Mouse (Mus musculus): ENCODE measurements at regions not wholly inside any gene's neighbourhood (a gene's known extent, or its start where the extent isn't known, plus 50 kb on each side); places are given as distances from the start of the nearest gene placed in this dataset.

- Histone ChIP-seq H3K4me3 (replicated peaks) (no peak overlapping the region), H3K4me1 (no peaks in the 10 kb centered on the region)
- ATAC-seq (ENCODE audit: low FRiP score): no peak
Observed at GRCm38 (mm10) chr8:74639276-74639675, 233.7 kb upstream of the Isx start.

DNA sequence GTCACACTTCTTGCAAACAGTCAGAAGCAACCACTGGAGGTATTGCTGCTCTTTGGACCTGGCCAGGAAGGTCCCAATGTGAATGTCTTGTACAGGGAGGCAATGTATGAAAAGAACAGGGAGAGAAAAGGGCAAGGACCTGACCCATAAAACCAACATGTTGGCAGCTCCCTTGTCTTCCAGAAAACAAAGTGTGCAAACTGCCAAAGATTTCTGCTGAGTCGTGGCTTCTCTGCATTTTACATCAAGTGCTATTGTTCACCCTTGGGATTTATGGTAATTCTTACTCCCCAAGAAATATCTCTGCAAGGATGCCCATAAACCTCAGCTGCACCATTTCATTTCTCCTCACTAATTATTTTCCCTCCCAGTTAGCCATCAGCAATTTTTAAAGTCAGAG lies 232.3 kb upstream of the Isx start:
- H3K9me3 ChIP-seq (replicated peaks): no peaks in the 10 kb centered on the region
- no peak overlapping the region for H3K4me3 ChIP-seq (replicated peaks)
- H3K4me1 ChIP-seq: no peaks in the 10 kb centered on the region
- H3K36me3 ChIP-seq: no peaks in the 10 kb centered on the region
- ATAC-seq (ENCODE audit: low FRiP score): 0 out of 2 replicates have a peak, but pooled peaks have one; percentile 28
- WGBS: 10% methylated on average over 1 of the region's 1 CpGs
- no peaks in the 10 kb centered on the region for H3K27me3 ChIP-seq (replicated peaks)
- H3K4me2 ChIP-seq: no peak overlapping the region
- H3K27ac ChIP-seq (replicated peaks): no peak overlapping the region
- H3K9ac ChIP-seq (replicated peaks): no peak overlapping the region

More at GRCm38 (mm10) chr8:74639276-74639675, 233.7 kb upstream of the Isx start:
- 91% methylated on average over 2 of the region's 2 CpGs for WGBS
- Histone ChIP-seq H3K9ac (replicated peaks) (no peak overlapping the region), H3K4me2 (no peak overlapping the region), H3K36me3 (no peaks in the 10 kb centered on the region), H3K27ac (replicated peaks) (no peak overlapping the region), H3K27me3 (replicated peaks) (no peaks in the 10 kb centered on the region), H3K9me3 (replicated peaks) (no peaks in the 10 kb centered on the region)

DNA sequence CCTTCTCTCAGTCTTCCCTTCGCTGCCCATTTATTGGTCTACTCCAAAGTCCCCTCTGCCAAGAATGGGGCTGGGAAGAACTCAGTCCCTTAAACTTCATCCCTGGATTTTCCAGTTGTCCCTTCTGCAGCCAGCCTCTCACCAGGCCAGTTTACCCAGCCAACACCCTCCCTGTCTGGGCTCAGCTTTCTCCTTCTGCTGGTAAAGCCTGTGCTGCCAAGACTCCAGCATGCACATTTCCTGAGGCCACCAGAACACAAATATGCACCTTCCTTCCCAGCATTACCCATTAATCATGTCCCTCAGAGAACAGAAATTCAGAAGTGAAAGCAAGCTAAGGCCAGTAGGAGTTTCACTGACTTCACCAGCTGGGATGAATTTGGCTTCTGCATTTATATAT lies 213.0 kb upstream of the Isx start:
- WGBS: 89% methylated on average over 1 of the region's 1 CpGs
- no peaks in the 10 kb centered on the region for H3K9me3 ChIP-seq (replicated peaks)

GRCm38 (mm10) chr8:74688342-74688741 lies 184.6 kb upstream of the Isx start:
- no peaks in the 10 kb centered on the region for H3K27me3 ChIP-seq (replicated peaks)
- H3K36me3 ChIP-seq: no peaks in the 10 kb centered on the region
- no peak overlapping the region for H3K4me3 ChIP-seq (replicated peaks)
- H3K9me3 ChIP-seq (replicated peaks): no peaks in the 10 kb centered on the region
- no peak overlapping the region for H3K9ac ChIP-seq (replicated peaks)
- H3K4me2 ChIP-seq: no peak overlapping the region
- no peak for ATAC-seq (ENCODE audit: low FRiP score)
- H3K27ac ChIP-seq (replicated peaks): no peak overlapping the region
- H3K4me1 ChIP-seq: no peaks in the 10 kb centered on the region

More for the DNA sequence above, 213.0 kb upstream of the Isx start:
- Histone ChIP-seq H3K27me3 (replicated peaks) (no peaks in the 10 kb centered on the region), H3K4me1 (no peaks in the 10 kb centered on the region), H3K9ac (replicated peaks) (no peak overlapping the region), H3K4me2 (no peak overlapping the region), H3K4me3 (replicated peaks) (no peak overlapping the region), H3K27ac (replicated peaks) (no peak overlapping the region), H3K36me3 (no peaks in the 10 kb centered on the region)
- ATAC-seq (ENCODE audit: low FRiP score): no peak

GRCm38 (mm10) chr8:74696001-74696400 lies 177.0 kb upstream of the Isx start:
- no peak overlapping the region for H3K27ac ChIP-seq (replicated peaks)
- H3K27me3 ChIP-seq (replicated peaks): no peaks in the 10 kb centered on the region
- no peak for ATAC-seq (ENCODE audit: low FRiP score)
- H3K4me2 ChIP-seq: no peak overlapping the region
- H3K4me3 ChIP-seq (replicated peaks): no peak overlapping the region
- H3K4me1 ChIP-seq: no peaks in the 10 kb centered on the region
- no peak overlapping the region for H3K9ac ChIP-seq (replicated peaks)
- no peaks in the 10 kb centered on the region for H3K9me3 ChIP-seq (replicated peaks)
- no peaks in the 10 kb centered on the region for H3K36me3 ChIP-seq

DNA sequence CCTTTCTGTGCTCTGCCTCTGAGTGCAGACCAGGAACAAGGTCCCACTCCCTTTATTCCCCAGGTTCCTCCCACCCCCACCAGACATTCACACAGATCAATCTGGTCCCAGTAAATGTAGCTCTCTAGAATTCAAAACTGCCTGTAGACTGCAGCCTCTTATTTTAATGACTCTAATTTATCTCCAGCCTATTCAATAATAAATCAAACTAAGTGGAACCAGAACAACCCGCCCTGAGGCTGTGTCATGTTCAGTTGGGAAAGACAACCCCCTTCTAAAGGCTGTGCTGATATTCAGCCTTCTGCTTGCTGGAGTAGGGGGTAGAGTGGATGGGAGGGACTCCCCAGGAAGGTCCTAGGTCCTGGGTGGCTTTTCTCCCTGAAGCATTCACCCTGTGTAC lies 175.7 kb upstream of the Isx start:
- Histone ChIP-seq H3K4me1 (no peaks in the 10 kb centered on the region), H3K27me3 (replicated peaks) (no peaks in the 10 kb centered on the region), H3K9me3 (replicated peaks) (no peaks in the 10 kb centered on the region), H3K27ac (replicated peaks) (no peak overlapping the region), H3K4me2 (no peak overlapping the region), H3K4me3 (replicated peaks) (no peak overlapping the region), H3K36me3 (no peaks in the 10 kb centered on the region), H3K9ac (replicated peaks) (no peak overlapping the region)
- 42% methylated on average over 1 of the region's 1 CpGs for WGBS
- ATAC-seq (ENCODE audit: low FRiP score): peak; percentile 14; the same call in 1 of the 2 replicates

DNA sequence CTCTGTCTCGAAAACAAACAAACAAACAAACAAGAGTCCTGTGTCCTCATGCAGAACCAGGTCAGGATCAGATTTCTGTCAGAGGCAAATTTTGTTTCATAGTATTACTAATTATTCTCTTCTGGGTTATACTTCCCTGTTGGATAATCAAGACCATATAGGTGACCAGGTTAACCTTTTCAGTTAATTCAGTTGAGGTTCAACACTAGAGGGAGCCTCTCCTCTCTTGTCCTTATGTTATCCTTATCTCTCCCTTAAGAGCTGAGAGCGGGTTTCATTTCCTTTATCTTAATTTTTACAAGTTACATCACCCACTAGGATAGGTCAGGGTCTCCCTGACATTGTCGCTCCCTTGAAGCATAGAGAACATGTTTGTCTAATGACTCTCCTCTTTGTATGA lies 160.4 kb upstream of the Isx start:
- 77% methylated on average over 3 of the region's 3 CpGs for WGBS

DNA sequence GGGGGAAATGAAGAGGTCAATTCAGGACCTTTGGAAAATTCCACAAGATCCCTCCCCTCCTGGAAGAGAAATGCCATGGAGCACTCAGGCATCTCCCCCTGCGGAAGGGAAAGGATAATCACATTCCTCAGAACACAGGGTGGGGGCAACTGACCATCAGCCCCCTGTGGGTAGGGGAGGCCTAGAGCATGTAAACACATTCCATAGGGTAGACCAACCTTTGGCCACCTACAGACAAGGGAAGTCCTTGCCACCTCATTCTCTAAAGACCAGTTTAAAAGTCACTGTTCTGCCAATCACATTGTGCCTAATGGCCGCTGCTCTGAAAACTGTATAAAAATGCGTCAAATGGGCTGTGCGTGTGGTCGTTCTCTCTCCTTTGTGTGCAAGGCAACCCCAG lies 156.9 kb upstream of the Isx start:
- no peak for ATAC-seq (ENCODE audit: low FRiP score)
- H3K9ac ChIP-seq (replicated peaks): no peak overlapping the region
- no peak overlapping the region for H3K4me3 ChIP-seq (replicated peaks)
- no peaks in the 10 kb centered on the region for H3K9me3 ChIP-seq (replicated peaks)
- no peak overlapping the region for H3K4me2 ChIP-seq
- 43% methylated on average over 5 of the region's 5 CpGs for WGBS
- H3K27ac ChIP-seq (replicated peaks): no peak overlapping the region
- no peaks in the 10 kb centered on the region for H3K36me3 ChIP-seq
- H3K4me1 ChIP-seq: no peaks in the 10 kb centered on the region
- H3K27me3 ChIP-seq (replicated peaks): no peaks in the 10 kb centered on the region

More for the DNA sequence above, 160.4 kb upstream of the Isx start:
- ATAC-seq (ENCODE audit: low FRiP score): no peak
- Histone ChIP-seq H3K4me1 (no peaks in the 10 kb centered on the region), H3K27me3 (replicated peaks) (no peaks in the 10 kb centered on the region), H3K27ac (replicated peaks) (no peak overlapping the region), H3K9ac (replicated peaks) (no peak overlapping the region), H3K9me3 (replicated peaks) (no peaks in the 10 kb centered on the region), H3K4me3 (replicated peaks) (no peak overlapping the region), H3K4me2 (no peak overlapping the region), H3K36me3 (no peaks in the 10 kb centered on the region)

- Histone ChIP-seq H3K4me2 (no peak overlapping the region), H3K27ac (replicated peaks) (no peak overlapping the region), H3K4me3 (replicated peaks) (no peak overlapping the region), H3K9me3 (replicated peaks) (no peaks in the 10 kb centered on the region), H3K4me1 (no peaks in the 10 kb centered on the region), H3K27me3 (replicated peaks) (no peaks in the 10 kb centered on the region), H3K36me3 (no peaks in the 10 kb centered on the region), H3K9ac (replicated peaks) (no peak overlapping the region)
- peak; percentile 81 for ATAC-seq (ENCODE audit: low FRiP score)
- WGBS: 53% methylated on average over 3 of the region's 3 CpGs
Observed at GRCm38 (mm10) chr8:74764728-74765127, 108.2 kb upstream of the Isx start.

DNA sequence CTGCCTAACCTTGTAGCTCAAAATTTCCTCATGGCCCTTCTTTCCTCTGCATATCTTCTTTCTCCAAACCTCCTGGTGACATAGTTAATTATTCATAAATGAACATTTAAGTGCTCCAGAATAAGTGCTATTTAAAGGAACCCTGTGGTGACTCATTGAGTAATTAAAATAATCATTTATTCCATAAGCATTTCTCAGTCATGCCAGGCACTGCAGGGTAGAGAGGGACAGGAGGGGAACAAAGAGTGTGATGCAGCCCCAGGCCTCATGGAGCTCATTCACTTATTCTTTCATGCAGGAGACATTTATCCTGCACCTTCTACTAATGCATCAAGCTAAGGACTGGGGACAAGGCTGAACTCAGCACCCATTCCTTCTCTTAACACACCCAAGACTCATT lies 97.4 kb upstream of the Isx start:
- Histone ChIP-seq H3K27ac (replicated peaks) (no peak overlapping the region), H3K4me1 (no peaks in the 10 kb centered on the region), H3K9me3 (replicated peaks) (no peaks in the 10 kb centered on the region), H3K4me3 (replicated peaks) (no peak overlapping the region), H3K9ac (replicated peaks) (no peak overlapping the region), H3K27me3 (replicated peaks) (no peaks in the 10 kb centered on the region), H3K4me2 (no peak overlapping the region), H3K36me3 (no peaks in the 10 kb centered on the region)
- ATAC-seq (ENCODE audit: low FRiP score): peak; percentile 68; the same call in 1 of the 2 replicates

DNA sequence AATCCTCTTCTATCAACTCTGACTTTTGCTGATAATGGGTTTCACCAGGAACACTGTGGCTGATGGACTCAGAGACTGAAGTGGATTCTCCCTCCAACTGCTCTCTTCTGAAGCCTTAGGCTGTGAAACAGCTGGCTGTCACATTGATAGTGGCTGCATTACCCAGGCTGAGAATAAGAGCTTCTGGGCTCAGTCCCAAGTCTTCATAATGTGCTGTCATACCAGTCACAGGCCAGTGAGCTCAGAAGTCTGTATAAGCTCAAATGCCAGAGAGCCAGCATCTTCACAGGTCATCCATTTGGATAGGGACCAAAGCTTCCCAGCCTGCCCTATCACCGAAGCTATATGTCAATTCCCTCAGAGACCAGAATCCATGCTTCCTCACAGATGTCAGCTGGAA lies 91.9 kb upstream of the Isx start:
- peak; percentile 61 for ATAC-seq (ENCODE audit: low FRiP score)
- Histone ChIP-seq H3K27ac (replicated peaks) (no peak overlapping the region), H3K9me3 (replicated peaks) (peaks cover 10% of the 10 kb centered on the region; the same call in 1 of the 2 replicates), H3K27me3 (replicated peaks) (no peaks in the 10 kb centered on the region), H3K4me3 (replicated peaks) (no peak overlapping the region), H3K4me2 (no peak overlapping the region), H3K4me1 (no peaks in the 10 kb centered on the region), H3K9ac (replicated peaks) (no peak overlapping the region), H3K36me3 (no peaks in the 10 kb centered on the region)
- 89% methylated on average over 1 of the region's 1 CpGs for WGBS

DNA sequence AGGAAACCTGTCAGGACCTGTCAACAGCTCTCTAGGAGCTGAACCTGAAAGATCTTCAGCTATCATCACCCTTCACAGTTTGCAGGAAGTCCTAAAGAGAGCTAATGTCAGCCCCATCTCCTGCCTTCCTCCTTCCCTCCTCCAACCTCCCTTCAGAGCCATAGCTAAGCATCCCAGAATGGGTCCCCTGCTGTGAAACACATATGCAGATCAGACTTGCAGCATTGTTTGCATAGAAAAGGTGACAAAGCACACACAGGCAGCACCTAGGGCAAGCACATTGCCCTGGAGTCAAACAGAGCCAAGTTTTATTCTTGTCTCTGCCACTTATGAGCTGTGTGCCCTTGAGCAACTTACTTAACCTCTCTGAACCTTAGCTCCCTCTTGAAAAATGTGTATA lies 64.3 kb upstream of the Isx start:
- H3K27ac ChIP-seq (replicated peaks): no peak overlapping the region
- H3K27me3 ChIP-seq (replicated peaks): no peaks in the 10 kb centered on the region
- H3K4me1 ChIP-seq: no peaks in the 10 kb centered on the region
- no peak overlapping the region for H3K4me2 ChIP-seq
- H3K9ac ChIP-seq (replicated peaks): no peak overlapping the region
- ATAC-seq (ENCODE audit: low FRiP score): no peak
- H3K36me3 ChIP-seq: no peaks in the 10 kb centered on the region
- no peak overlapping the region for H3K4me3 ChIP-seq (replicated peaks)
- H3K9me3 ChIP-seq (replicated peaks): no peaks in the 10 kb centered on the region

DNA sequence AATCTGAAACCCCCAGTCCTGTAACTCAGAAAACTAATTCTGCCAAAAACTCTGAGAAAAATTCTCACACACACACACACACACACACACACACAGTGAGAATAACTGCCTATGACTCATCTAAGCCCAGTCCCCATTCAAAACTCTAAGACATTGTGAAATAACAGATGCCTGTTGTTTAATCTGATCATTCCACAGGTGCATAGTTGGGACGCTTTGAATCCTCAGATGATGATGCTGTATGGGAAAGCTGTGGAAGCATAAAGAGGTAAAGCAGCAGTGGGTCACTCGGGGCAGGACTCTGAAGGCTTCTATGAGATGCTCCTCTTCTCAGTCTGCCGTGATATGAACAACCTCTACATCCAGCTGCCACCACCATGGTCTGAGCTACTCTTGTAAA lies 62.9 kb upstream of the Isx start:
- no peak overlapping the region for H3K27ac ChIP-seq (replicated peaks)
- no peak overlapping the region for H3K4me3 ChIP-seq (replicated peaks)
- ATAC-seq (ENCODE audit: low FRiP score): no peak
- no peak overlapping the region for H3K4me2 ChIP-seq
- WGBS: 86% methylated on average over 3 of the region's 3 CpGs
- H3K27me3 ChIP-seq (replicated peaks): no peaks in the 10 kb centered on the region
- H3K9ac ChIP-seq (replicated peaks): no peak overlapping the region
- H3K4me1 ChIP-seq: no peaks in the 10 kb centered on the region
- no peaks in the 10 kb centered on the region for H3K36me3 ChIP-seq
- H3K9me3 ChIP-seq (replicated peaks): no peaks in the 10 kb centered on the region
